Mouse (Mus musculus) intestine, embryonic 15.5 days (tissue): ENCODE measurements around the gene Ogt. TPM values are rescaled to one million over a fixed set of nuclear protein-coding genes. Genes with fewer than 3 reads are reported as not detected.

ENCODE experiments used
- ATAC-seq: fragments of 200-750 bp; cut with Nextera tagmentation; 2 replicates; pipeline ENCODE4 v1.8.0; 2017; ENCODE audit warnings: moderate TSS enrichment, moderate library complexity
- H3K27ac ChIP-seq: fragments of 300-500 bp; sonication (generic); 2 replicates; pipeline ENCODE4 v1.5.1; 2015; ENCODE audit warnings: mild to moderate bottlenecking, inconsistent platforms
- H3K27me3 ChIP-seq: fragments of 300-500 bp; sonication (generic); replicated peaks from 2 replicates; pipeline ENCODE4 v1.6.1; 2015; ENCODE audit warnings: inconsistent platforms
- H3K36me3 ChIP-seq: fragments of 300-500 bp; sonication (generic); 2 replicates; pipeline ENCODE4 v1.6.1; 2015; ENCODE audit warnings: inconsistent platforms
- H3K4me1 ChIP-seq: fragments of 300-500 bp; sonication (generic); replicated peaks from 2 replicates; pipeline ENCODE4 v1.6.1; 2015; ENCODE audit warnings: inconsistent platforms
- H3K4me2 ChIP-seq: fragments of 300-500 bp; sonication (generic); replicated peaks from 2 replicates; pipeline ENCODE4 v1.6.1; 2015; ENCODE audit warnings: mild to moderate bottlenecking, inconsistent platforms
- H3K4me3 ChIP-seq: fragments of 300-500 bp; sonication (generic); replicated peaks from 2 replicates; pipeline ENCODE4 v1.5.1; 2015; ENCODE audit warnings: inconsistent platforms
- H3K9ac ChIP-seq: fragments of 300-500 bp; sonication (generic); 2 replicates; pipeline ENCODE4 v1.6.1; 2015; ENCODE audit warnings: inconsistent platforms
- H3K9me3 ChIP-seq: fragments of 300-500 bp; sonication (generic); 2 replicates; pipeline ENCODE4 v1.6.1; 2016; ENCODE audit warnings: inconsistent platforms
- WGBS: fragments of 180-500 bp; shearing (Covaris S2); methylation state at CpG from one replicate; pipeline ENCODE4 v1.1.7; 2015; 5-methylcytosine and 5-hydroxymethylcytosine counted together
- polyA plus RNA-seq: library from polyadenylated mRNA; unstranded; fragments of >200 nt; fragmentation: Nextera tagmentation; extraction: Ambion mirVana; gene quantifications from 2 replicates; pipeline ENCODE4 v1.2.1, GENCODE M21; 2015

Ogt gene
- 111 and 117 TPM in 2 replicates for polyA plus RNA-seq

DNA sequence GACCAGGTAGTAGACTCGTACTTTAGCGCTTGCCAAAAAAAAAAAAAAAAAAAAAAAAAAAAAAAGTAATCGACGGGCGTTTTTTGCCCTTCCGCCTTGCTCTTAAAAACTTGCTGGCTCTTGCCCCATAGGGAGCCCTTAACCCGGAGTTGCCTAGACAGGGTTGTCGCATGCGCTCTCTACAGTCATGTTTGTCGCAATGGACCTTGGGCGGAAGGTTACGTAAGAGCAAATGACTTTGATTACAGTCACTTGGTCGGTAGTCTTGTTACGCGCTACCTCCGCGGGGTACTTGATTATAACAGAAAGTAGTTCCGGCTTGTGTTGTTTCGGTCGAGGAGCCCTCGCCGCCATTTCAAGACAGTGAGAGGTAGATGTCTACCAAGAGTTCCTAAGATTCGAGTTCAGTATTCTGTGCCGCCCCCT lies at the start of gene Ogt:
TSS of gene Ogt (plus strand) at position 320 of the 426 bp plus-strand sequence.
- Histone ChIP-seq H3K9me3 (no peaks in the 10 kb centered on the region), H3K27me3 (no peaks in the 10 kb centered on the region), H3K27ac (peak within 1 kb of the TSS; percentile 59), H3K4me1 (no peaks in the 10 kb centered on the region), H3K4me3 (peak within 1 kb of the TSS; percentile 58), H3K9ac (peak within 1 kb of the TSS; percentile 65), H3K36me3 (no peaks in the 10 kb centered on the region), H3K4me2 (peak within 1 kb of the TSS; percentile 45)
- WGBS = 16% methylated on average over 24 of the region's 24 CpGs
- peak; percentile 93 for ATAC-seq

DNA sequence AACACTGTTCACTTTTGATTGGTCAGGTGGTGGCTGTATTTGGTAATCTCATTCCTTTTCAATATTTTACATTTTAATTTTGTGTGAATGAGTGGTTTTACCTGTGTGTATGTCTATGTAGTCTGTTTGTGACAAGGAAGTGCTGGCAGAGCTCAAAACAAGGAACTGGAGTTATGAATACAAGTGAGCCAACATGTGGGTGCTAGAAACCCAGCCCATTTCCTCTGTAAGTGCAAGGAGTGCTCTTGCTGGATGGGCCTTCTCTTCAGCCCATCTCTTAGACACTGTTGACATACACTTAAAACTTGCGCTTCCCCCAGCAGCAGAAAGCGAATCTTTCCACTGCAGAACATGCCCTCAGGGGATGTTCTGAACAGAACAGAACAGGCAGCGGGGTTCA lies 23.7 kb upstream of the Ogt start:
- ATAC-seq = no peak
- no peaks in the 10 kb centered on the region for H3K36me3 ChIP-seq
- no peaks in the 10 kb centered on the region for H3K9me3 ChIP-seq
- no peak overlapping the region for H3K27ac ChIP-seq
- H3K4me1 ChIP-seq = no peaks in the 10 kb centered on the region
- no peak overlapping the region for H3K4me2 ChIP-seq
- H3K4me3 ChIP-seq = no peak overlapping the region
- WGBS = 91% methylated on average over 3 of the region's 3 CpGs
- no peaks in the 10 kb centered on the region for H3K27me3 ChIP-seq
- no peak overlapping the region for H3K9ac ChIP-seq

DNA sequence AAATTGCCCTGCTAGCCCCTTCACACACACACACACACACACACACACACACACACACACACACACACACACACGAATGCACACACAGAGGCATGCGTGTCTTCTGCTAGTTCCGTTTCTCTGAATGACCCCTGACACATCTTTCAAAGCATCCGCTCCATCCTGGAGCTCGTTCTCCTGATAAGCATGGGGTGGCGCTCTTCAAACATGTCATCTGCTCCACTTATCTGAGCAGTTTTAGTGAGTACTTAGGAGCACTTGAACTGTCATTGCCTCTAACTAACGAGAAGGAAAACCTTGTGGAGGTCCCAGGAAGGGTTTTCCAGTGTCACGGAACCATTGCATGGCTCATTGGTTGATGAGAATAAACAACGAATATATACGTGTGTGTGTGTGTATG lies 22.0 kb upstream of the Ogt start:
- 68% methylated on average over 10 of the region's 10 CpGs for WGBS
- no peak for ATAC-seq

DNA sequence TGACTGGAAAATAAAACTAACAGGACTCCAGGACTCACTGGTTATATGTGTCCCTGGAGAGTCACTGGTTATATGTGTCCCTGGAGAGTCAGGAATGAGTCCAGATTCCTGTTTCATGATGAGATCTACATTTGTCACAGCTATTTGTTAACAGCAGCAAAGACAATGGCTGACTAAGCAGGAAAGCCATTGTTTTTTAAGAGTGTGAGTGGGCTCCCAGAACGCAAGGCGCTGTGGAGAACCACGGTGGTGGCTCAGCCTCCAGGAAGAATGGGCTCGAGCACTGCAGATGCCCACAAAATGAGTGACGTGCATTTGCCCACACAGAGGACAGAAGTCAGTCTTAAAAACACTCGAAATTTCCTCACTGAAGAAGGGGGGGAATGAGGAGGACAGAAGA lies 19.5 kb upstream of the Ogt start:
- H3K9me3 ChIP-seq = no peaks in the 10 kb centered on the region
- H3K9ac ChIP-seq = no peak overlapping the region
- no peak overlapping the region for H3K27ac ChIP-seq
- H3K4me2 ChIP-seq = no peak overlapping the region
- H3K4me3 ChIP-seq = no peak overlapping the region
- no peaks in the 10 kb centered on the region for H3K27me3 ChIP-seq
- WGBS = 64% methylated on average over 6 of the region's 6 CpGs
- H3K36me3 ChIP-seq = no peaks in the 10 kb centered on the region
- H3K4me1 ChIP-seq = no peaks in the 10 kb centered on the region
- ATAC-seq = no peak

More for the DNA sequence above, 22.0 kb upstream of the Ogt start:
- Histone ChIP-seq H3K9me3 (no peaks in the 10 kb centered on the region), H3K4me1 (no peaks in the 10 kb centered on the region), H3K27me3 (no peaks in the 10 kb centered on the region), H3K4me3 (no peak overlapping the region), H3K9ac (no peak overlapping the region), H3K4me2 (no peak overlapping the region), H3K36me3 (no peaks in the 10 kb centered on the region), H3K27ac (no peak overlapping the region)

DNA sequence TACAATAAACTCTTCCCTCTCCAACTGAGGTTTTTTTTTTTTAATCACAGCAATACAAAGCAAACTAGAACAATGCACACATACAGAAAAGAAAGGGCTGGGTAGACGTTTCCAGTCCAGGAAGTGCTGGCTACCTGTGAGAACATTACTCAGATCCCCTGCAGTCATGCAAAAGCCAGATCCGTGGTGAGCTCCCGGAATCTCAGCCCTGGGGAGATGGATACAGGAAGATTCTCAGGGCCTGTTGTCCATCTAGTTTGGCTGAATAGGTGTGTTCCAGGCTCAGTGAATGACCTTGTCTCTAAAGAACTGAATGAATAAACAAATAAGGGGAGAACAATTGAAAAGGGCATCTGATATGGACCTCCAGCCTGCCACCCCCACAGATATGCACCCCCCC lies 17.3 kb upstream of the Ogt start:
- no peaks in the 10 kb centered on the region for H3K36me3 ChIP-seq
- H3K9me3 ChIP-seq = no peaks in the 10 kb centered on the region
- ATAC-seq = no peak
- no peak overlapping the region for H3K27ac ChIP-seq
- no peaks in the 10 kb centered on the region for H3K4me1 ChIP-seq
- WGBS = 50% methylated on average over 3 of the region's 3 CpGs
- H3K9ac ChIP-seq = no peak overlapping the region
- H3K4me2 ChIP-seq = no peak overlapping the region
- no peaks in the 10 kb centered on the region for H3K27me3 ChIP-seq
- H3K4me3 ChIP-seq = no peak overlapping the region

DNA sequence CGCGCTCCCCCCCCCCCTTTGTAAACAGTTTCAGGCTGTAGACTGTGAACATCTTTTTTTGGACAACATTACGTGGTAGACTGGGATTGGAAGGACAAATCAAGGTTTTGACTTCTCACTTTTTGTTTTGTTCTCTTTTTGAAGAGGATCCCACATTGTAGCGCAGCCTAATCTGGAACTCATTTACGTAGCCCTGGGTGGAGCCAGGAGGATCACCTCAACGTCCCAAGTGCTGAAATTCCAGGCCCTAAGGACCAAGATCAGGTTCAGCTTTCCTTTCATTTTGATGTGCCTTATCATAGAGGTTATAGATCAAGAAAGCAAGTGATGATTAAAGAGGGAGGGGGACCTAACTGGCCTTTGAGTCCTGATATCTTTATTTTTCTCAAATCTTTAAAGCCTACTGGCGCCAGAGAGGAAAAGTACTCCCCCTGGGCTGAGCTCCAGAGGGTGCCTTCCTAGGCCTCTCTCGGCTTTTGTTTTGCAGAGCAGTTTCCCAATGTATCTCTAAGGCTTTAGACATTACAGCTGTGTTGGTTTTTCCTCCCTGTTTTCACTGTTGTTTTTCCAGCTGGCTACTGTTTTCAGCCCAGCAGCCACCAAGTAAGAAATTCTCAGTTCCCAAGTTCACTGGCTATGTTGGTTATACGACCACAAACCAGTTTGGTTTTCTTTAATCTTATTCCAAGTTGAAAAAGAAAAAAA lies 2.9 kb upstream of the Ogt start:
- Histone ChIP-seq H3K4me2 (no peak overlapping the region), H3K9me3 (no peaks in the 10 kb centered on the region), H3K4me3 (no peak overlapping the region), H3K27me3 (no peaks in the 10 kb centered on the region), H3K36me3 (no peaks in the 10 kb centered on the region), H3K27ac (no peak overlapping the region), H3K4me1 (no peaks in the 10 kb centered on the region), H3K9ac (no peak overlapping the region)
- no peak for ATAC-seq
- 51% methylated on average over 8 of the region's 9 CpGs for WGBS

DNA sequence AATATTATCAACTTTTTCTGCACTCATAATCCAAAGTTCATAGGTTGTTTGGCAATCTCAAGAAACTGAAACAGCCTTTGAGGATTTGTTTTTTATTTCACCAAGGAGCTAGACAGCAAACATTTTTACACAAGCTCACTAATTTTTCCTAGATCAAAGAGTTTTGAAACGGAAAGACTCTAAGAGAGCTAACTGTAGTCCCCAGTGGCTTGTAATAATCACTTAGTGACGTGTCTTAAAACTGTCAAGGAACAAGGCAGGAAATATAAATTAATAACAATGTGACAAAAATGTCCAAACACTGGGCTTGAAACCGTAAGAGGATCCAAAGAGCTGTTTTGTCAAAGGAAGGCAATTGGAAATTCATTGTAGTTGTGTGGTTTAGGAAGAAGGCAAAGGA lies 1.0 kb upstream of the Ogt start:
- H3K9me3 ChIP-seq = no peaks in the 10 kb centered on the region
- no peak overlapping the region for H3K9ac ChIP-seq
- no peaks in the 10 kb centered on the region for H3K27me3 ChIP-seq
- no peaks in the 10 kb centered on the region for H3K36me3 ChIP-seq
- H3K4me3 ChIP-seq = no peak overlapping the region; the same call in 1 of the 2 replicates
- no peak overlapping the region; the same call in 1 of the 2 replicates for H3K27ac ChIP-seq
- ATAC-seq = no peak
- peak overlapping the region; percentile 45 for H3K4me2 ChIP-seq
- 24% methylated on average over 3 of the region's 3 CpGs for WGBS
- H3K4me1 ChIP-seq = no peaks in the 10 kb centered on the region

DNA sequence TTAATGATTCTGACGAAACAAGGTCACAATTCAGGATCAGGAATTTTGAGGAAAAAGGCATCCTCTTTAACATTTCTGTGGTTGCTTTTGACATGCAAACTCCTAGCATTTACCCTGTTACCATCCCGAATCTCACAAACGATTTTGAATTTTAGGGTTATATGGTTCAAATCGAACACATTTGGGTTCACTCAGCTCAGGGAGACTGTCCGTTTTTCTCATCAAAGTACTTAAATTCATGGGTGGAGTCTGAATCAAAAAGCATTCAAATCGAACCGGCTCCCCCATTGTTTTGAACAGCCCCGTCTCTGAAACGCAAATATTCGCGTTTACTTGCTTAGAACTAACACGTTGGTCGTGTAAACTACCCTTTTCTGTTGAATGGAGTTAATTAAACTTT lies 554 bp upstream of the Ogt start:
- Histone ChIP-seq H3K9ac (no peak overlapping the region), H3K36me3 (no peaks in the 10 kb centered on the region), H3K4me1 (no peaks in the 10 kb centered on the region), H3K27ac (no peak overlapping the region; the same call in 1 of the 2 replicates), H3K4me3 (peak overlapping the region; percentile 58), H3K9me3 (no peaks in the 10 kb centered on the region), H3K27me3 (no peaks in the 10 kb centered on the region), H3K4me2 (peak overlapping the region; percentile 45)
- 15% methylated on average over 13 of the region's 13 CpGs for whole genome bisulfite sequencing
- peak; percentile 7; the same call in 1 of the 2 replicates for ATAC-seq

DNA sequence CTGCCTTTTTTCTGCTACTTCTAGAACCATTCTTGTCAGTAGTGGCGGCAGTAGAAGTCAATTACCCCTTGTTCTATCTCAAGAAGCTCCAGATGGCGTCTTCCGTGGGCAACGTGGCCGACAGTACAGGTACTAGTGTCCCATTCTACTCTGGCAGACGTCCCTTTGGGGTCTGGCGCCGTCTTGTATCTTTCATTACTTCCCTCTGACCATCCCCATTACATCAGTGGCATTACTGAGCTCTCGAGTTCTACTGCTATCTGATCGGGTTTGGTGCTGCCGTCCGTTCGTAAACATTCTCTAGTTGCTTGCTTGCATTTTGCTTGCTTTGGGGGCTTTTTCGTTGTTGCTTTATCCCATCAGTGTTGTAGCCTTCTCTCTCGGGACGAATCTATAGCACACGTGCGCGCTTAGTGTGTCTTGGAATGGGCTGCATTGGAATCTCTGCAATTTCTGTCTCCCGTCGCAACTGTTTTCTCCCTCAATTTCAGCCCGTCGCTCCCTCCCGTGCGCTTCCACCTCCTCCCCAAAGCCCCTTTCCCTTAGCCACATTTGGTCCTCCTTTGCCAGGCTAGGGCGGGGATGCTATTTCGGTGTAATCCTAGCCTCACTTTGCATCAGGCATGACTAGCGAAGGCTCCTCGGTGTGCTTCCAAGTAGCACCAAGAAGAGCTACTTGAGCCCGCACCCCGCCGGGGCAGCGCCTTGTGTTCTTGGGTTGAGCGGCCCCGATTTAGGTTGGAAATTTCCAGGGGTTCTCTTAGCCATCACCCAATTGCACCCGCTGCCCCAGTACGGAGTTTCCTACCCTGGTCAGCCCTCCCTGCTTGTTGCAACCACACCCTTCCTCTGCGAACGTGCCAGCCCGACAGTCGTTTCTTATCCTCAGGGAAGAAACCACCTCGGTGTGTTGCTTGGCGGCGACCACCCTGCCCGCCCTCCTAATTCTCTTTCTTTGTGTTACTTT lies 617 bp downstream of the Ogt start:
- Histone ChIP-seq H3K4me2 (peak overlapping the region; percentile 49), H3K4me3 (peak overlapping the region; percentile 58), H3K27me3 (no peaks in the 10 kb centered on the region), H3K36me3 (no peaks in the 10 kb centered on the region), H3K9ac (peak overlapping the region; percentile 65), H3K9me3 (no peaks in the 10 kb centered on the region), H3K27ac (peak overlapping the region; percentile 59), H3K4me1 (no peaks in the 10 kb centered on the region)
- 18% methylated on average over 45 of the region's 45 CpGs for WGBS
- ATAC-seq = peak; percentile 60

DNA sequence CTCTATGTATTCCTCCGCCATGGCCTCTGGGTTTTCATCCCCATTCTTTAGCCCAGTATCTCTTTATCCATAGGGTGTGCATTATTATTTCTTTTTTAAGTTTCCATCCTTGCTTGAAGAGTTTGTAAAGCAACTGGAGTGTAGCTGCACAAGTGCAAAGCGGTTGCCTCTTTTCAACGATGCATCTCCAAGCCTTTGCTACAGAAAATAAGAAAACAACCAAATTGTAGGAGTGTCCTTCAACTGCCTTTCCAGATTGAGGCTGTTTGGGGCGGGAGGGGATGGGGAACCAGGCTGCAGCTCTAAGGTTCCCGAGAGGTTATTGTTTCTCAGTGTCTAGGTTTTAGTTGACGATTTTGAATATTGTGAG lies 1.3 kb downstream of the Ogt start:
- H3K4me2 ChIP-seq = peak overlapping the region; percentile 49
- ATAC-seq = no peak
- 19% methylated on average over 6 of the region's 6 CpGs for WGBS

DNA sequence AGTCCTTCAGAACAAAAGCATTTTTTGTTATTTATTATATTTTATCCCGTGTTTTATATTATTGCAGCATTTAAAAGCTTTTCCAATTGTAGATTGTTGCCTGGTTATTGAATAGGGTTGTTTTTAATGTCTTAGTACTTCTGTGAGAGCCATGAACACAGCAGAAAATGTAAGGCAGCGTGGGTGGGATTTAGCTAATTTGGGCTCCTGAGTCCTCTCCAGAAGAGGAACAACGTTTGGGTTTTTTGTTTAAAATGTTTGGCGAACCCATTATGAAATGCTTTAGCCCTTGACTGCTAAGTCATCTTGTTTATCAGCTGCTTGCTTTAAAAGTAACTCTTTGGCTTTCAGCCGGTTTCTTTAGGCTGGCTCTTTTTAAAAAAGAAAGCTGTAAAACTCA lies 2.2 kb downstream of the Ogt start:
- H3K36me3 ChIP-seq = no peaks in the 10 kb centered on the region
- no peak overlapping the region for H3K27ac ChIP-seq
- no peak overlapping the region for H3K9ac ChIP-seq
- WGBS = 18% methylated on average over 5 of the region's 5 CpGs
- H3K27me3 ChIP-seq = no peaks in the 10 kb centered on the region
- peak overlapping the region; percentile 49 for H3K4me2 ChIP-seq
- peak overlapping the region; percentile 58 for H3K4me3 ChIP-seq
- no peak for ATAC-seq
- no peaks in the 10 kb centered on the region for H3K9me3 ChIP-seq
- H3K4me1 ChIP-seq = no peaks in the 10 kb centered on the region

More for the DNA sequence above, 1.3 kb downstream of the Ogt start:
- H3K9me3 ChIP-seq = no peaks in the 10 kb centered on the region
- peak overlapping the region; percentile 65; the same call in 1 of the 2 replicates for H3K9ac ChIP-seq
- no peaks in the 10 kb centered on the region for H3K36me3 ChIP-seq
- no peaks in the 10 kb centered on the region for H3K4me1 ChIP-seq
- H3K27me3 ChIP-seq = no peaks in the 10 kb centered on the region
- H3K27ac ChIP-seq = 0 out of 2 replicates have a peak overlapping the region, but pooled peaks have one; percentile 59
- peak overlapping the region; percentile 58 for H3K4me3 ChIP-seq

DNA sequence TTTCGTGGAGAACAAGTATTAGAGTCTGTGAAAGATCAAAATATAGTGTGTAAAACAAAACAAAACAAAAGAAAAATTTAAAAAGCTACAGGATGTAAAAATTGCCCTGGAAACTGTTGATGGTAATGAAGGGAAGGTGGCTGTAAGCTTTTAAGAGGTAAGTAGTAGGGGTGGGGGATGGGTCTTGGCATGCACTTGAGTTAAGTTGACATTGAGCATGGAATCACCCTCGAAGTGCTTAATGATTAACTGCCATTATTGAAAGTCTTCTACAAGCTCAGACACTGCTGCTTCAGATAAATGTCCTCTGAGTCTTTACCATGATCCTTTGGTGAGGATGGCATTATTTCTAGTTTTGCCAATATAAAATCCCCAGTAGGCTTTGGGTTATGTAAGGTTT lies 5.4 kb downstream of the Ogt start:
- no peak overlapping the region for H3K9ac ChIP-seq
- H3K4me2 ChIP-seq = no peak overlapping the region
- H3K27me3 ChIP-seq = no peaks in the 10 kb centered on the region
- peak; percentile 34; the same call in 1 of the 2 replicates for ATAC-seq
- H3K4me1 ChIP-seq = no peaks in the 10 kb centered on the region
- WGBS = 54% methylated on average over 2 of the region's 2 CpGs
- no peaks in the 10 kb centered on the region for H3K36me3 ChIP-seq
- no peak overlapping the region for H3K27ac ChIP-seq
- H3K4me3 ChIP-seq = no peak overlapping the region
- H3K9me3 ChIP-seq = no peaks in the 10 kb centered on the region
